Mouse (Mus musculus): ENCODE measurements around the gene Cenpp. TPM values are rescaled to one million over a fixed set of nuclear protein-coding genes. Genes with fewer than 3 reads are reported as not detected.

The Cenpp gene
- total RNA-seq (2021): 5.0 and 5.9 TPM in 2 replicates
- long read RNA-seq, experiment 1, partial matches to known transcripts: 0 of 6 reads
- long read RNA-seq, experiment 1, other reads (novel, unspliced or antisense): 3 of 6 reads
- long read RNA-seq, experiment 2, partial matches to known transcripts: 0 of 4 reads
- long read RNA-seq, experiment 2, other reads (novel, unspliced or antisense): 2 of 4 reads

- DNase-seq: peak; percentile 100
Observed at GRCm38 (mm10) chr13:49652481-49653179, at the start of gene Cenpp, which contains the start of gene Nol8. Cenpp (minus strand) TSS chr13:49652785. Nol8 (plus strand) TSS chr13:49653078.

GRCm38 (mm10) chr13:49691056-49691455 lies 38.5 kb upstream of the Cenpp start:
- no peak for DNase-seq

GRCm38 (mm10) chr13:49684266-49684665 lies 31.7 kb upstream of the Cenpp start:
- DNase-seq: no peak

GRCm38 (mm10) chr13:49682233-49682846 lies 29.8 kb upstream of the Cenpp start:
- peak; percentile 15 for DNase-seq

- DNase-seq: peak; percentile 99
Observed at GRCm38 (mm10) chr13:49681351-49682232, 29.0 kb upstream of the Cenpp start, which contains the start of gene Iars. Iars (plus strand) TSS chr13:49682100.

GRCm38 (mm10) chr13:49677793-49678192 lies 25.2 kb upstream of the Cenpp start:
- no peak for DNase-seq

GRCm38 (mm10) chr13:49653180-49653541 lies 576 bp upstream of the Cenpp start:
- peak; percentile 64 for DNase-seq

GRCm38 (mm10) chr13:49651781-49652351 lies 719 bp downstream of the Cenpp start:
- no peak for DNase-seq

- DNase-seq: no peak
Observed at GRCm38 (mm10) chr13:49651136-49651535, 1.4 kb downstream of the Cenpp start.

- no peak for DNase-seq
Observed at GRCm38 (mm10) chr13:49646019-49646418, 6.6 kb downstream of the Cenpp start.

GRCm38 (mm10) chr13:49644731-49645529 lies 7.7 kb downstream of the Cenpp start:
- no peak for DNase-seq

GRCm38 (mm10) chr13:49643669-49644362 lies 8.8 kb downstream of the Cenpp start:
- DNase-seq: no peak

GRCm38 (mm10) chr13:49642650-49643049 lies 9.9 kb downstream of the Cenpp start:
- DNase-seq: peak; percentile 53

- DNase-seq: no peak
Observed at GRCm38 (mm10) chr13:49639965-49640364, 12.6 kb downstream of the Cenpp start.

- DNase-seq: no peak
Observed at GRCm38 (mm10) chr13:49629076-49629475, 23.5 kb downstream of the Cenpp start.

GRCm38 (mm10) chr13:49628167-49628566 lies 24.4 kb downstream of the Cenpp start:
- DNase-seq: no peak

GRCm38 (mm10) chr13:49623216-49623615 lies 29.4 kb downstream of the Cenpp start:
- DNase-seq: peak; percentile 25

- DNase-seq: no peak
Observed at GRCm38 (mm10) chr13:49618365-49618764, 34.2 kb downstream of the Cenpp start.

GRCm38 (mm10) chr13:49617021-49617420 lies 35.6 kb downstream of the Cenpp start:
- DNase-seq: no peak

GRCm38 (mm10) chr13:49608589-49609322 lies 43.8 kb downstream of the Cenpp start:
- no peak for DNase-seq
